Mouse (Mus musculus) bone marrow macrophage, adult 2 months (primary cell): ENCODE measurements around the gene Phactr1.

Experiments
- CTCF ChIP-seq: IDR thresholded peaks from 2 replicates; pipeline ENCODE4 v1.5.1; 2012; ENCODE audit warnings: low read depth, mild to moderate bottlenecking, low read length, moderate library complexity
- POLR2A ChIP-seq: IDR thresholded peaks from 2 replicates; pipeline ENCODE4 v1.6.1; 2012; ENCODE audit warnings: mild to moderate bottlenecking, low read depth, low read length, borderline replicate concordance

GRCm38 (mm10) chr13:42990051-42990450 lies 309.6 kb downstream of the Phactr1 start:
- TF ChIP-seq CTCF (no peak), POLR2A (no peak)
